Mouse (Mus musculus): ENCODE measurements around the gene Aspa.

The Aspa gene

GRCm38 (mm10) chr11:73257362-73257945 is 71.9 kb downstream of the Aspa start:
- DNase-seq (ENCODE audit: low spot score in 2 of 2) = no peak
